Mouse (Mus musculus): ENCODE data around the gene Pard6a.

Pard6a gene

GRCm38 (mm10) chr8:105702001-105702401 is 1.1 kb downstream of the Pard6a start:
- no peak for DNase-seq

DNA sequence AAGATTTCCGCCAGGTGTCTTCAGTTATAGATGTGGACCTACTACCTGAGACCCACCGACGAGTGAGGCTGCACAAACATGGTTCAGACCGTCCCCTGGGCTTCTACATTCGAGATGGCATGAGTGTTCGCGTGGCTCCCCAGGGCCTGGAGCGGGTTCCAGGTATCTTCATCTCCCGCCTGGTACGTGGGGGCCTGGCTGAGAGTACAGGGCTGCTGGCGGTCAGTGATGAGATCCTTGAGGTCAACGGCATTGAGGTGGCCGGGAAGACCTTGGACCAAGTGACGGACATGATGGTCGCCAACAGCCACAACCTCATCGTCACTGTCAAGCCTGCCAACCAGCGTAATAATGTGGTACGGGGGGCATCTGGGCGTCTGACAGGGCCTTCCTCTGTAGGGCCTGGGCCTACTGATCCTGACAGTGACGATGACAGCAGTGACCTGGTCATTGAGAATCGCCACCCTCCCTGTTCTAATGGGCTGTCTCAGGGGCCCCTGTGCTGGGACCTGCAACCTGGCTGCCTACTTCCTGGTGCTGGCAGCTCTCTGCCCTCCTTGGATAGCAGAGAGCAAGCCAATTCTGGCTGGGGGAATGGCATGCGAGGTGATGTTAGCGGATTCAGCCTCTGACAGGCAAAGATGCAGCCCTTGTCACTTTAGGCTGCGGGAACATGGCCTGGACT is 1.9 kb downstream of the Pard6a start:
- DNase-seq, result no peak

GRCm38 (mm10) chr8:105704146-105704812 is 3.3 kb downstream of the Pard6a start:
- DNase-seq, result no peak

GRCm38 (mm10) chr8:105704955-105705354 is 4.0 kb downstream of the Pard6a start:
- DNase-seq, result no peak

DNA sequence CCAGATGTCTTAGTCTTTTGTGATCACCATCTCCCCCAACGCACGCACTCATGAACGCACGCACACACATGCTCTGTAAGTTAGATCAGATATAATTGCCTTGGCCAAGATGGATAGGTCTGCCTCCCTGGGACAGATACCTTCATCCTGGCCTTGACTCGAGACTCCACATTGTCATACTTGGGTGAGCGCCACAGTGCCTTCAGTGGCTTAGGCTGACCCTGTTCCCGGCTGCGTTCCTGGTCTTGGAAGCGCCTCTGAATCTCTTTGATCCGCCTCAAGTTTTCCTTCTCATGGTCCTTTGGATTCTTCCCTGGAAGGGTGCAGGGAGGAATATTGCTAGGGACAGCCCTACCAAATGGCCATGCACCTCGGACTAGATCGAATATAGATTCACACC is 5.5 kb downstream of the Pard6a start:
- no peak for DNase-seq

DNA sequence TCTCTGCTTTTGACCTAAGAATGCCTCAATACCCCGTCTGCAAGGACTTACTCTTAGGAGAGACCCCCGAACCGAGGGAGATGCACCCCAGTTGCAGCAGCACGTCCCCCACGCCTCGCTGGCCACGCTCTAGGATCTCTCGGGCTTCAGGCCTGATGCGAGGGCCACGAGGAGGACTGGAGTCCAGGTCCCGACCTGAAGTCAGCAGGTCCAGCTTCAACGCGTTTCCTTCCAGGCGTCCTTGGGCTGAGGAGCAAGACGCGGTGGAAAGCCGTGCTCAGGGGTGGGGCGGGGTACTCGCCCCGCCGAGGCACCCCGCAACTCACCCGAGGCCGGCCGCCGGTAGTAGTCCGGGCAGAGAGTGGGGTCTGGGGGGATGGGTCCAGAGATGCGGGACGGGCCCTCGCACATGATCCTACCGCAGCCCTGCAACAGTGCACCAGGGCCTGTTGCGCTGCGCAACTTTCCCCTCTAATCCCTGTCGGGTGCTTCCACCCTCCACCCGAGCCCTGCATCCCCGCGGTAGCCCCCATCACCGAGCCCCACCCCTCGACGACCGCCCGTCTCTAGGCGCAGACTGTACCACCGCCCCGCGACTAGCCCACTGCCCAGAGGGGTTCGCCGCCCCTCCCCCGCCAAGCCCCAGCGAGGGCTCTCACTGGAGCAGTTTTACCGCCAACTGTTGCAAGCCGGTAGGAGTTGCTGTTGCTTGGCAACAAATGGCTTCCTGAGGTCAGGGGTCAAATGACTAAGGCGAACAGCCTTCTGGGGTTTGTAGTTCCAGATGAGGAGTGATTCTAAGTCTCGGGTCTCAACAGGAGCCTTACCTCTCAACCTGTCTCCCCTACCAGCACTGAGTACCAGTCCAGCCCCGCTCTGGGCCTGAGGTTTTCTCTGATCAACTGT is 6.8 kb downstream of the Pard6a start, which contains the start of the genes 4933405L10Rik and Enkd1:
Gene 4933405L10Rik, plus strand, starts transcription at position 158 of the 906 bp plus-strand sequence.
Gene Enkd1, minus strand, starts transcription at position 713 of the 906 bp plus-strand sequence.
- DNase-seq, result peak; percentile 88 to 90

GRCm38 (mm10) chr8:105708675-105709074 is 7.7 kb downstream of the Pard6a start:
- no peak for DNase-seq

DNA sequence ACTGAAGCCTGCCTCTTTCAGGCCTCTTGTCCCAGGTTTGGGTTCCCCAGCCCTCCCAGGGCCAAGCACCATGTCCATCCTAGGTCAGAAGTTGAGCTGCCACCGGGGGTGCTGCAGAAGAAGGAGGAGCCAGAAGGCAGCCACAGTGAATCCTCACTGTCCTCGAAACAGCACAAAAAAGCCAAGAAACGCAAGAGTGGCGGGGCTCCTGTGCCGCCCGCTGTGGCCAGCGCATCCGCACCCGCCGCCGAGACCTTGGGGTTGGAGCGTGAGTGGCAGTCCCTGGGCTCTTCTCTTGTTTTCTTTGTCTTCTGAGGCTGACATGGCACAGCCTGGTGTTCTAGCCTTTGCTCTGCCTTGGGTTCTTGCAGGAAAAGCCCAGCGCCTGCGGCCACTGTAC is 8.4 kb downstream of the Pard6a start:
- no peak for DNase-seq

DNA sequence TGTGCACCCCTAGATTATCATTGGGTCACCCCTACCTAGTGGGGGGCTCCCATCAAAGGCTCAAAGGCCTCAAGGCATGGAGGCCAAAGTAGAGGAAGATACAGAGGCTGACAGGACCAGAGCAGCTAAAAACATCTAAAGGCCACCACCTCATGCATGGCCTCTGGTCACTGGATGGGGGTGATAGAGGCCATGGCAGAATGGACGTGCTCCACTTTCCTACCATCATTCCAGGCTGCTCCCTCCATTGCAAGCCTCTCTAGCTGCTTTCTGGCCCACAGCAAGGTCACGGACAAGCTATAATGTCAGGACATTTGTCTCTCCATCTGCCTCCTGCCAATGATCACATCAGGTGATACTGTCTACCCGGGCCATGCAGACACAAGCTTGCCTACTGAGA is 11.3 kb downstream of the Pard6a start:
- no peak for DNase-seq

GRCm38 (mm10) chr8:105714139-105714538 is 13.2 kb downstream of the Pard6a start:
- DNase-seq, result peak; percentile 84 to 87

DNA sequence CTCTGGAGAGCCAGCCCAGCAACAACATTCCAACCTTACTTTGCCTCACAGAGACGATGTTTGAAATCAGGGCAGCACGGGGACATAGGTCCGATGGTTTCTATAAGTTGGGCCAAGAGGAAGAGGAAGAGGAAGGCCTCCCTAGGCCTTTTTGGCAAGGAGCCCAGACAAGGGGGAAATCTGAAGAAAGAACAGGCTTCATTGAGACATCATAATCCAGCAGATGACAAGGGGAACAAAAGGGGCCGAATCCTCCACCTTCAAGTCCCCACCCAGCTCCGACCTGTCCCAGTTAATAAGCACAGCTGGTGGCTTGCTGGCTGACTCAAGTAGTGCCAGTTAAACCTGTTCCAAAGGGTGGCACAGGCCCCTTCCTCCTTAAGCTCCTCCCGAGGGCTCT is 14.1 kb downstream of the Pard6a start:
- peak in 1 of 2 experiments; percentile 44 for DNase-seq

GRCm38 (mm10) chr8:105716302-105716945 is 15.5 kb downstream of the Pard6a start:
- no peak for DNase-seq

DNA sequence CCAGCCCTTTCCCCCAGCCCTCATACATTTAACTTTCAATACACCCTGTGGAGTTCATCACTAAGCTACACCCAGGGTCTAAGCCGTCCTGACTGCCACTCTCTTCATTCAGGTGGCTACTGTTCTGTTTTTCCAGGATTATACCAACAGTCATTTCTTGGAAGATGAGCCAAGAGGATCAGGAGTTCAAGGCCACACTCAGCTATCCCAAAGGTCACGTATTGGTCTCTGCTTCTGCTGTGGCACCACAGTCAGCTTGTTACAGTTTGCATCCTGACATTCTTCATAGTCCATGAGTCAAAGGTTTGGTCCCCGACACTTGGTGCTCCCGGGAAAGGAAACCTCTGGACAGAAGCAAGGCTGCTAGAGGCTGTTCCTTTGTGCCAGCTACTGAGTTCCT is 18.7 kb downstream of the Pard6a start:
- no peak for DNase-seq

DNA sequence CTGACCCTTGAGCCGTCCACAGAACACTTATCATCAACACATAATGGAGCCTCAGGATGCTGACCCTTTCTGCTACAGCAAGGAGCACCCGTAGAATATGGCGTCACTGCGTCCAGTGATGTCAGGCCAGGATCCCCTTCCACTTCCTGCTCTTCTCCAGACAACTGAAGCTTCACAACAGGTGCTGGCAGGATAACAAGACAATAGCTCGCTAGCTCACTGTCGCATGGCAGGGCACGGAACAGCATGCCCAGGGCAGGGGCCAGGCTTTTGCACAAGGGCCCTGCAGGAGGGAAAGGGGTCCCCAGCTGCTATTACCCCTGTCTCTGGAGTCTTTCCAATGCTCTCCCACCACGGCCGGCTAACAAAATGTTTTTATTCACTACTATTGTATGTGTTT is 21.9 kb downstream of the Pard6a start:
- DNase-seq, result no peak

- DNase-seq, result no peak
These were observed 24.8 kb downstream of the Pard6a start for GRCm38 (mm10) chr8:105725726-105726125.

DNA sequence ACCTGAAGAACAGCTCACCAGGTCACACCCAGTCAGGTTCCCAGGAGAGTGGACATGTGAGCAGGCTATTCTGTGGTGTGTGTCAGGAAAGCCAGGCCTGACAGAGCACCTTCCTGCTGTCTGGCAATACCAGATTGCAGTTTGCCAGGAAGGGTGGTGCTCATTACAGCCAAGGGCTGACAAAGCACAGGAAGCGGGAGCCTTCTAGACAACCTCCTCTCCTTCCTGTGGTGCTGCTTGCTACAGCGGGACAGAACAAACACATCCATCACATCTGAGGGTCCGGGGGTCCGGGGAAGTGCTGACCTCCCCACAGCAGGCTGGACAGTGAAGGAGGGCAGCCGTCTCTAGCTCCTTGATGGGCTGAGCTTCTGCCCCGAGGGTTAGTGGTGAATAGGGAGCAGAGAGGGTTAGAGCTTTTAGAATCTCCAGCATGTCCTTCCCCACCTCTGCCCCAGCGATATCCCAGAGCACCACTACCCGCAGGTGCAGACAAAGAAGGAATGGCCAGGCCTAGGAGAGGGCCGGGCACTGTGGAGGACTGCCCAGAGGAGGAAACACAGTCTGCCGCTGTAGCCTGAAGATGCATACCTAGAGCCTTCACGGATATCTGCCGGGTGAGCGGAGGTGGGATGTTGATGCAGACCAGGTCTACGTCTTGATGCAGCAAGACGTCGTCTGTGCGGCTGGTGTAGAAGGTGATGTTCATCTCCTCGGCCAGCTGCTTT is 26.6 kb downstream of the Pard6a start:
- DNase-seq, result peak; percentile 73 to 83

DNA sequence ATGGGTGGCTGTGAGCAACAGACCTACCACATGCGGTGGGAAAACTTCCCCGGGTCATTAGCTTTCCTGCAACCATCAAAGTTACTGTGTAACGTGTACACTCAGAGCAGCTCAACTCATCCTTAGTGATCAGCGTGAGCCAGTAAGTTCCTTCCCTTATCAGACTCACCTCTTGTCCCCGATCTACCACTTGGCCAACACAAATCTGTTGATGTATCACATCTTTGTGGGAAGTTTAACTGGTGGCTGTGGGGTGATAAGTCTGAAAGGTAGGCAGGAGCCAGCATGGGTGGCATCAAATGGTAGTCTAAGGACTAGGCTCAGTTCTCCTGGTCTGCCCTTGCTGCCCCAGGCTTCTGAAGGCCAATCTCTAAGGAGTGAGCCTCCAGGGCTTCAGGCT is 31.2 kb downstream of the Pard6a start:
- no peak for DNase-seq

GRCm38 (mm10) chr8:105739216-105739615 is 38.3 kb downstream of the Pard6a start:
- DNase-seq, result no peak

DNA sequence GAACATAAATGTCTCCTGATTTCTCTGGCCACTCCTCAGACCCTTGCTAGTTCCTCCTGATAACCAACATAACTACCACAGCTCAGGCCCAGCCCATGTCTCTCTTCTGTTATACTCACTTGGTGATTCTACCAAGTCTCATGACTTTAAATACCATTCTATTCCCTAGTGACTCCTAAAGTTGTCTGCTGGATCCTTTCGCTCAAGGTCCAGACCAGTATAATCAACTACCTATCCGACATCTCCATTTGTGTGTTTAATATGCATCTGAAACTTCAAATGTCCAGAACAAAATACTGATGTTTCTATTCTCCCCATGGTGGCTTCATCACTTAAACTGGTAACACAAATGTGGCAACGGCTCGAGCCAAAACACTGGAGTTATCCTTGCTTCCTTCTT is 42.4 kb downstream of the Pard6a start:
- DNase-seq, result no peak

GRCm38 (mm10) chr8:105750606-105751005 is 49.7 kb downstream of the Pard6a start:
- DNase-seq, result peak; percentile 85 to 93
